Mouse (Mus musculus): ENCODE measurements at regions not wholly inside any gene's neighbourhood (a gene's known extent, or its start where the extent isn't known, plus 50 kb on each side); places are given as distances from the start of the nearest gene placed in this dataset.

- Histone ChIP-seq H3K36me3 (ENCODE audit: insufficient read depth, low read length) (no peaks in the 10 kb centered on the region), H3K27me3 (ENCODE audit: insufficient read depth, low read length) (no peaks in the 10 kb centered on the region), H3K4me1 (replicated peaks; ENCODE audit: low read depth, low read length) (no peaks in the 10 kb centered on the region), H3K4me3 (replicated peaks; ENCODE audit: low read length) (no peak overlapping the region), H3K9me3 (ENCODE audit: low read length) (0 out of 2 replicates have a peak, but pooled peaks cover 4% of the 10 kb centered on the region)
- no peak for TF ChIP-seq CTCF (conservative IDR thresholded peaks at IDR 0.05; ENCODE audit: low read length)
- no peak for TF ChIP-seq POU5F1 (IDR thresholded peaks at IDR 0.05; ENCODE audit: borderline replicate concordance, low read length)
- no peak for TF ChIP-seq NANOG (IDR thresholded peaks at IDR 0.05; ENCODE audit: borderline replicate concordance, low read length)
Observed at GRCm38 (mm10) chr7:70823020-70823419, 456.5 kb upstream of the Nr2f2 start.

- no peaks in the 10 kb centered on the region for H3K27me3 ChIP-seq (ENCODE audit: insufficient read depth, low read length)
- H3K36me3 ChIP-seq (ENCODE audit: insufficient read depth, low read length), result no peaks in the 10 kb centered on the region
- H3K4me1 ChIP-seq (replicated peaks; ENCODE audit: low read depth, low read length), result no peaks in the 10 kb centered on the region
- 0 out of 2 replicates have a peak, but pooled peaks cover 4% of the 10 kb centered on the region for H3K9me3 ChIP-seq (ENCODE audit: low read length)
- TF ChIP-seq NANOG (IDR thresholded peaks at IDR 0.05; ENCODE audit: borderline replicate concordance, low read length) (no peak), CTCF (conservative IDR thresholded peaks at IDR 0.05; ENCODE audit: low read length) (no peak), POU5F1 (IDR thresholded peaks at IDR 0.05; ENCODE audit: borderline replicate concordance, low read length) (no peak)
- H3K4me3 ChIP-seq (replicated peaks; ENCODE audit: low read length), result no peak overlapping the region
Observed at GRCm38 (mm10) chr7:70822310-70822821, 455.8 kb upstream of the Nr2f2 start.

DNA sequence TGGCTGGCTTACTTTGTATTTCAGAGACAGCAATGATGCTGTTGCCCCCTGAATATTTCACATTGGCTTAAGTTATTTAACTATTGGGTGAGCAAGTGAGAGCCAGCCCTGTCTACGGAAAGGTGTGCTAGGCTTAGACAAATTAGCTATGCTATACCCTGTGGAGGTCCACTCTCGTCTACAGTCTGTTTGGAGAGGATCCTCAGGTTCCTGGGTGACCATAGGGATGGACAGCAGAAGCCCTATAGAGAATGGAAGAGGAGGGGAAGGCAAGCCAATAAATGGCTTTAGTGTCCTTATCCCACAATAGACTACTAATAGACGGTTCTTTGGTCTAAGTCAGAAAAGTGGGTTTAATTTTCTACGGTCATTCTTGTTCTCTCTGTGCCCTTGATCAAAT lies 455.3 kb upstream of the Nr2f2 start:
- Histone ChIP-seq H3K4me3 (replicated peaks; ENCODE audit: low read length) (no peak overlapping the region), H3K36me3 (ENCODE audit: insufficient read depth, low read length) (no peaks in the 10 kb centered on the region), H3K9me3 (ENCODE audit: low read length) (0 out of 2 replicates have a peak, but pooled peaks cover 4% of the 10 kb centered on the region), H3K27me3 (ENCODE audit: insufficient read depth, low read length) (no peaks in the 10 kb centered on the region), H3K4me1 (replicated peaks; ENCODE audit: low read depth, low read length) (no peaks in the 10 kb centered on the region)
- TF ChIP-seq NANOG (IDR thresholded peaks at IDR 0.05; ENCODE audit: borderline replicate concordance, low read length) (no peak), CTCF (conservative IDR thresholded peaks at IDR 0.05; ENCODE audit: low read length) (no peak), POU5F1 (IDR thresholded peaks at IDR 0.05; ENCODE audit: borderline replicate concordance, low read length) (no peak)

DNA sequence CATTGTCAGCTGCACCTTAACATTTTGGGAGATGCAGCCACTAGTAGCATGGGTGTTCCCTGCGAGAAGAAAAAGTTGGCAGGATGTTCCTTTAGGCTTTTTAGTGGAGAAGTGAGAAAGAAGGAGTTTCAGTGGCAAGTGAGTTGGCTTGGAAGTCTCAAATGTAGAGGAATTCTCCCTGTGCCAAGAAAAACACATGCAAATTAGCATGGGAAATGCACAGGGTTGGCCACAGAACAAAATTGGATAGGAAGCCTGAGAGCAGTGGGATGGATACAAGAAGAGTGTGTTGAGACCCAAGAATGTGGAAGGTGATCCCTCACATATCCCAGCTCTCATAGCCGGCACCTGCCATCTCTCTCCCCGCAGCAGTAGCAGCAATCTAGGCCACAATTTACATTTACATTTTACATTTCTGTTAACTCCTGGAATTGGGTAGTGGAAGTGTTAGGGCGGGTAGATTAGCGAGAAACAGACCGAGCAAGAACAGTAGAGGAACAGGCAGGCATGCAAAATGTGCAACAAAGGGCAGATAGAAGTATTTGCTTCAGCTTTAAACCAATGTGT lies 450.9 kb upstream of the Nr2f2 start:
- H3K4me3 ChIP-seq (replicated peaks; ENCODE audit: low read length), result no peak overlapping the region
- H3K9me3 ChIP-seq (ENCODE audit: low read length), result peaks cover 8% of the 10 kb centered on the region; the same call in 1 of the 2 replicates
- no peaks in the 10 kb centered on the region for H3K36me3 ChIP-seq (ENCODE audit: insufficient read depth, low read length)
- no peak for TF ChIP-seq POU5F1 (IDR thresholded peaks at IDR 0.05; ENCODE audit: borderline replicate concordance, low read length)
- no peak for TF ChIP-seq NANOG (IDR thresholded peaks at IDR 0.05; ENCODE audit: borderline replicate concordance, low read length)
- no peak for TF ChIP-seq CTCF (conservative IDR thresholded peaks at IDR 0.05; ENCODE audit: low read length)
- H3K4me1 ChIP-seq (replicated peaks; ENCODE audit: low read depth, low read length), result no peaks in the 10 kb centered on the region
- no peaks in the 10 kb centered on the region for H3K27me3 ChIP-seq (ENCODE audit: insufficient read depth, low read length)

DNA sequence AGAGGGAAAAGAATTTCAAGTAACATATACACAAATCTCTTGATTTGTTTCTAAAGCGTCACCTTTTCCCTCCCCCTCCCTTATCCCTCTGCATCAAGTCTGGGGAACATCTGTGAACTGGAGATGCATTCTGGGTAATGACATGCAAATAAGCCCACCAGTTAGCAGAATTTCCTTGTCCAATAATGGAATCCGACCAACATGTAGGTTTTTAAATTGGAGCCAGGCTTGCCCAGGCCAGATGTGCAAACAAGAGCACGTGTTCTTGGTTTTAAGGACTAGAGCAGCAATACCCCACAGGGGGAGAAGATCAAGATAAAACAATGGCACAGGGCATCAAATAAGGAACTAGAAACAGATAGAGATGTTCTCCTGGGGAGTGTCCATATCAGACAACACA lies 447.9 kb upstream of the Nr2f2 start:
- no peak overlapping the region for H3K4me3 ChIP-seq (replicated peaks; ENCODE audit: low read length)
- TF ChIP-seq NANOG (IDR thresholded peaks at IDR 0.05; ENCODE audit: borderline replicate concordance, low read length) (no peak), POU5F1 (IDR thresholded peaks at IDR 0.05; ENCODE audit: borderline replicate concordance, low read length) (no peak), CTCF (conservative IDR thresholded peaks at IDR 0.05; ENCODE audit: low read length) (no peak)
- H3K36me3 ChIP-seq (ENCODE audit: insufficient read depth, low read length), result no peaks in the 10 kb centered on the region

DNA sequence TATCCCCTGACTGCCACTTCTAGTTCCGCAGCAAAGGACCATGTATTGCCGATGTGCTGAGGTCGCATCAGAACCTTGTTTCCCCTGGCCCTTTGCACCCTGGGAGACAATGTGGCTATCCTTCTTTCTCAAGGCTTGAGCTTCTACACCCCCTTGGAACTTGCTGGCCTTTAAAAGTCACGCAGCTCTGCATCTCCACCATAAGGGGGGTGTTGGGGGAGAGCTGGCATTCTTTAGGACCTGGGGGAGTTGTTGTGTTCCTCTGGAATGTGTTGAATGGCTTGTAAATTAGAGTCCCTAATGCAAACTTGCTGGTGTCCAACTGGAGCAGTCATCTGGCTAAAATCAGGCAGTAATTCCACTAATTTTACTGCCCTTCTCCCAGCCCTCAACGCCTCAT lies 446.6 kb upstream of the Nr2f2 start:
- H3K4me3 ChIP-seq (replicated peaks; ENCODE audit: low read length), result no peak overlapping the region
- H3K9me3 ChIP-seq (ENCODE audit: low read length), result peaks cover 8% of the 10 kb centered on the region; the same call in 1 of the 2 replicates
- TF ChIP-seq POU5F1 (IDR thresholded peaks at IDR 0.05; ENCODE audit: borderline replicate concordance, low read length), result no peak
- no peak for TF ChIP-seq CTCF (conservative IDR thresholded peaks at IDR 0.05; ENCODE audit: low read length)
- no peak for TF ChIP-seq NANOG (IDR thresholded peaks at IDR 0.05; ENCODE audit: borderline replicate concordance, low read length)
- peaks cover 6% of the 10 kb centered on the region; the same call in 1 of the 2 replicates for H3K27me3 ChIP-seq (ENCODE audit: insufficient read depth, low read length)
- 0 out of 2 replicates have a peak, but pooled peaks cover 3% of the 10 kb centered on the region for H3K4me1 ChIP-seq (replicated peaks; ENCODE audit: low read depth, low read length)
- H3K36me3 ChIP-seq (ENCODE audit: insufficient read depth, low read length), result no peaks in the 10 kb centered on the region

More for the DNA sequence above, 447.9 kb upstream of the Nr2f2 start:
- Histone ChIP-seq H3K9me3 (ENCODE audit: low read length) (peaks cover 8% of the 10 kb centered on the region; the same call in 1 of the 2 replicates), H3K4me1 (replicated peaks; ENCODE audit: low read depth, low read length) (0 out of 2 replicates have a peak, but pooled peaks cover 3% of the 10 kb centered on the region), H3K27me3 (ENCODE audit: insufficient read depth, low read length) (peaks cover 6% of the 10 kb centered on the region; the same call in 1 of the 2 replicates)

GRCm38 (mm10) chr7:70810411-70811090 lies 444.0 kb upstream of the Nr2f2 start:
- Histone ChIP-seq H3K9me3 (ENCODE audit: low read length) (peaks cover 8% of the 10 kb centered on the region; the same call in 1 of the 2 replicates), H3K4me1 (replicated peaks; ENCODE audit: low read depth, low read length) (peaks cover 3% of the 10 kb centered on the region; the same call in 1 of the 2 replicates), H3K36me3 (ENCODE audit: insufficient read depth, low read length) (no peaks in the 10 kb centered on the region), H3K27me3 (ENCODE audit: insufficient read depth, low read length) (peaks cover 6% of the 10 kb centered on the region; the same call in 1 of the 2 replicates), H3K4me3 (replicated peaks; ENCODE audit: low read length) (no peak overlapping the region)
- TF ChIP-seq NANOG (IDR thresholded peaks at IDR 0.05; ENCODE audit: borderline replicate concordance, low read length), result no peak
- TF ChIP-seq CTCF (conservative IDR thresholded peaks at IDR 0.05; ENCODE audit: low read length), result no peak
- no peak for TF ChIP-seq POU5F1 (IDR thresholded peaks at IDR 0.05; ENCODE audit: borderline replicate concordance, low read length)

DNA sequence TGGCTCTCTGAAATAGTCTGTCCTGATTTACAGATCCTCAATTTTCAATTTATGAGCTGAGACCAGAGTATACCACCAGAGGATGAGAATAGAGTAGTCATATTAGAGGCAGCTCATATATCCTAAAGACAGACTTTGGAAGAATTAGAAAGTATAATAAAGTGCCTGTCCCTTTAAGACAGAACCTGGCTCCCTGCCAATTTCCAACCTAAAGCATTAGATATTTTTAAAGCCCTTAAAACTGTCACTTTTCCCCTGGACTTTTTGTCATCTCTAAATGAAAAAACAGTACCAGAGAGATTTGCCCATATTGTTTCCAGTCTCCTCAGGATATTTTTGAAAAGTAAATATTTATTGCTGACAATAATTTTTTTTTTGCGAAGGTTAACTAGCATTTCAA lies 437.7 kb upstream of the Nr2f2 start:
- H3K36me3 ChIP-seq (ENCODE audit: insufficient read depth, low read length), result no peaks in the 10 kb centered on the region
- H3K27me3 ChIP-seq (ENCODE audit: insufficient read depth, low read length), result no peaks in the 10 kb centered on the region
- no peaks in the 10 kb centered on the region for H3K9me3 ChIP-seq (ENCODE audit: low read length)
- H3K4me1 ChIP-seq (replicated peaks; ENCODE audit: low read depth, low read length), result no peaks in the 10 kb centered on the region; the same call in 1 of the 2 replicates
- TF ChIP-seq POU5F1 (IDR thresholded peaks at IDR 0.05; ENCODE audit: borderline replicate concordance, low read length) (no peak), CTCF (conservative IDR thresholded peaks at IDR 0.05; ENCODE audit: low read length) (no peak), NANOG (IDR thresholded peaks at IDR 0.05; ENCODE audit: borderline replicate concordance, low read length) (no peak)
- H3K4me3 ChIP-seq (replicated peaks; ENCODE audit: low read length), result no peak overlapping the region

All from E14TG2a.4 (cell line).